Mouse (Mus musculus) heart, embryonic 16.5 days (tissue): ENCODE measurements around the gene Kdm2a. TPM values are rescaled to one million over a fixed set of nuclear protein-coding genes. Genes with fewer than 3 reads are reported as not detected.

ENCODE experiments used
- ATAC-seq: fragments of 200-750 bp; cut with Nextera tagmentation; replicated peaks from 2 replicates; pipeline ENCODE4 v1.8.0; 2017; ENCODE audit warnings: moderate number of reproducible peaks; ENCODE audit not compliant: insufficient read depth, low FRiP score; ENCODE audit errors: extremely low read depth
- H3K27ac ChIP-seq: fragments of 300-500 bp; sonication (generic); 2 replicates; pipeline ENCODE4 v1.5.1; 2014; ENCODE audit warnings: mild to moderate bottlenecking, low read length, control low read depth, moderate library complexity
- H3K27me3 ChIP-seq: fragments of 300-500 bp; sonication (generic); 2 replicates; pipeline ENCODE4 v1.6.1; 2014; ENCODE audit warnings: low read length, mixed read lengths; ENCODE audit not compliant: control insufficient read depth, insufficient read depth
- H3K36me3 ChIP-seq: fragments of 300-500 bp; sonication (generic); 2 replicates; pipeline ENCODE4 v1.6.1; 2014; ENCODE audit not compliant: control insufficient read depth, insufficient read depth
- H3K4me1 ChIP-seq: fragments of 300-500 bp; sonication (generic); 2 replicates; pipeline ENCODE4 v1.6.1; 2014; ENCODE audit warnings: low read length, mixed read lengths; ENCODE audit not compliant: control insufficient read depth, insufficient read depth
- H3K4me2 ChIP-seq: fragments of 300-500 bp; sonication (generic); 2 replicates; pipeline ENCODE4 v1.6.1; 2014; ENCODE audit warnings: low read depth, mild to moderate bottlenecking, control low read depth, low read length
- H3K4me3 ChIP-seq: fragments of 300-500 bp; sonication (generic); 2 replicates; pipeline ENCODE4 v1.5.1; 2014; ENCODE audit warnings: mild to moderate bottlenecking, control low read depth, low read length
- H3K9ac ChIP-seq: fragments of 300-500 bp; sonication (generic); 2 replicates; pipeline ENCODE4 v1.6.1; 2014; ENCODE audit warnings: low read length, control low read depth
- H3K9me3 ChIP-seq: fragments of 300-500 bp; sonication (generic); replicated peaks from 2 replicates; pipeline ENCODE4 v1.6.1; 2016; ENCODE audit warnings: low read length; ENCODE audit not compliant: control insufficient read depth
- WGBS: fragments of 180-500 bp; shearing (Covaris S2); extraction: QIAGEN DNeasy Blood & Tissue Kit; methylation state at CpG from one replicate; pipeline ENCODE4 v1.1.7; 2014; 5-methylcytosine and 5-hydroxymethylcytosine counted together
- polyA plus RNA-seq: library from polyadenylated mRNA; unstranded; fragments of >200 nt; fragmentation: Nextera tagmentation; extraction: Ambion mirVana; gene quantifications from 2 replicates; pipeline ENCODE4 v1.2.1, GENCODE M21; 2015

Kdm2a gene
- polyA plus RNA-seq, 1 experiment from 2014 or later: 35.9 TPM

DNA sequence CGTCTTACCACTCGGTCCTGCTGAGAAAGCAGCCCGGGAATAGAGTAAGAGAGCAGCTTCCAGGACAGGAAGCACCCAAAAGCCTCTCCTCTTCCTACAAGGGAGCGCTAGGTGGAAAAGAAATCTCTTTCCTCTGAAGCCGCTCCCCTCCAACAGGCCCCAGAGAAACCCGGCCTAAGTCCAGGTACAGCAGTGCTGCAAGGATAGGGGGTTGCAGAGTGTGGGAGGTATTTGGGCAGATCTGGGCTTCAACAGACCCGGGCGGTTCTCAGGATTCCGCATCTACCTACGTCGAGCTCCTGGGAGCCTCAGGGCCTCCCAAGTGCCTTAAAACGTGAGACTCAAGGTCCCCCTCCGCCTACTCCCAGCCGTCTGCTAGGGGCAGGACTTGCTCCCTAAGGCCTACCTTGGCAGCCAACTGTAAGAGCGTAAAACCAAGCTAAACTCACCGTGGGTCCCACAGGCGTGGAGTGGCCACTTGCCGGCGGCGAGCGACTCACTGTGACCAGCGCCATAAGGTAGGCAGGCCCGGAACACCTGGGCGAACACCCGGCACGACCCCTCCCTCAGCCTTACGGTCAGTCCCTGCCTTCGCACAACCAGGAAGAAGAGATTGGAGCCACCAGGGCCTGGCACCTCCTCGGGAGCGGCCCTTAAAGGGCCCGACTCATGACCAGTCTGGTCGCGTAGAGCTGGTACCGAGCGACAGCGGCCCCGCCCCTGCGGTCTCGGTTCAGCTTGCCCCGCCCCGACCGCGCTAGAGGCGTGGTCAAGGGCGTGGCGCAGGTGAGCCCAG, 129.3 kb downstream of the Kdm2a start, which contains the start of gene Ssh3:
TSS of gene Ssh3 (minus strand) at position 615 of the 796 bp plus-strand sequence.
- peak; percentile 84 for ATAC-seq
- peak within 1 kb of the TSS; percentile 66 for H3K4me3 ChIP-seq
- H3K9me3 ChIP-seq: no peaks in the 10 kb centered on the region
- H3K9ac ChIP-seq: peak within 1 kb of the TSS; percentile 79
- peaks cover 14% of the 10 kb centered on the region; the same call in 1 of the 2 replicates for H3K4me1 ChIP-seq
- H3K4me2 ChIP-seq: peak within 1 kb of the TSS; percentile 90
- H3K27ac ChIP-seq: no peak within 1 kb of the TSS
- no peaks in the 10 kb centered on the region for H3K36me3 ChIP-seq
- 8% methylated on average over 46 of the region's 46 CpGs for WGBS
- H3K27me3 ChIP-seq: no peaks in the 10 kb centered on the region

- no peaks in the 10 kb centered on the region for H3K9me3 ChIP-seq
- no peak overlapping the region for H3K9ac ChIP-seq
- peaks cover 14% of the 10 kb centered on the region; the same call in 1 of the 2 replicates for H3K4me1 ChIP-seq
- no peak for ATAC-seq
- no peak overlapping the region for H3K27ac ChIP-seq
- WGBS: 64% methylated on average over 4 of the region's 4 CpGs
- H3K4me2 ChIP-seq: no peak overlapping the region
- no peaks in the 10 kb centered on the region for H3K27me3 ChIP-seq
- no peak overlapping the region for H3K4me3 ChIP-seq
- H3K36me3 ChIP-seq: no peaks in the 10 kb centered on the region
Measured at GRCm38 (mm10) chr19:4265956-4266355, 132.1 kb downstream of the Kdm2a start.

Other genes with a start within 250 kb of the Kdm2a start
- 133 and 134 TPM in 2 replicates for gene Coro1b, start 249.7 kb downstream of the Kdm2a start, polyA plus RNA-seq
- gene Ptprcap, start 244.7 kb downstream of the Kdm2a start, polyA plus RNA-seq: 25.3 and 71.1 TPM in 2 replicates
- 47.4 and 48.7 TPM in 2 replicates for gene Rps6kb2, start 234.9 kb downstream of the Kdm2a start, polyA plus RNA-seq
- gene Carns1, start 222.8 kb downstream of the Kdm2a start, polyA plus RNA-seq: 15.9 and 17.5 TPM in 2 replicates
- gene Tbc1d10c, start 207.0 kb downstream of the Kdm2a start, polyA plus RNA-seq: 10.8 and 26.5 TPM in 2 replicates
- gene Ppp1ca, start 206.2 kb downstream of the Kdm2a start, polyA plus RNA-seq: 813 and 866 TPM in 2 replicates
- 19.9 and 21.1 TPM in 2 replicates for gene Rad9a, start 196.6 kb downstream of the Kdm2a start, polyA plus RNA-seq
- 1.5 and 1.7 TPM in 2 replicates for gene Clcf1, start 184.0 kb downstream of the Kdm2a start, polyA plus RNA-seq
- gene AC109138.7, start 183.9 kb downstream of the Kdm2a start, polyA plus RNA-seq: not detected in 2 replicates
- gene Pold4, start 166.4 kb downstream of the Kdm2a start, polyA plus RNA-seq: 22.6 and 24.9 TPM in 2 replicates
- gene Ssh3, start 129.1 kb downstream of the Kdm2a start, polyA plus RNA-seq: 8.3 and 11.6 TPM in 2 replicates
- gene Ankrd13d, start 115.1 kb downstream of the Kdm2a start, polyA plus RNA-seq: 1.4 and 2.4 TPM in 2 replicates
- 11.8 and 15.5 TPM in 2 replicates for gene Grk2, start 92.1 kb downstream of the Kdm2a start, polyA plus RNA-seq
- 18.3 and 20.4 TPM in 2 replicates for gene Rhod, start 41.1 kb upstream of the Kdm2a start, polyA plus RNA-seq
- gene Syt12, start 79.2 kb upstream of the Kdm2a start, polyA plus RNA-seq: 0.76 and 1.1 TPM in 2 replicates
- gene 2010003K11Rik, start 100.3 kb upstream of the Kdm2a start, polyA plus RNA-seq: 0.12 TPM in 1 of 2 replicates, not detected in the other
- gene Pcx, start 112.2 kb upstream of the Kdm2a start, polyA plus RNA-seq: 14.1 and 15.8 TPM in 2 replicates
- 1.8 and 3.2 TPM in 2 replicates for gene Lrfn4, start 217.4 kb upstream of the Kdm2a start, polyA plus RNA-seq
- gene Rce1, start 227.4 kb upstream of the Kdm2a start, polyA plus RNA-seq: 38.4 and 41.2 TPM in 2 replicates